Mouse (Mus musculus): Measurements from ENCODE around the gene Minpp1.

Gene Minpp1

GRCm38 (mm10) chr19:32527139-32527538 lies 41.6 kb downstream of the Minpp1 start:
- 94% methylated on average over 5 of the region's 5 CpGs for WGBS

GRCm38 (mm10) chr19:32528723-32529122 lies 43.2 kb downstream of the Minpp1 start:
- WGBS = 75% methylated on average over 3 of the region's 3 CpGs

GRCm38 (mm10) chr19:32529252-32529942 lies 43.8 kb downstream of the Minpp1 start:
- 80% methylated on average over 11 of the region's 11 CpGs for WGBS

- 59% methylated on average over 7 of the region's 7 CpGs for WGBS
These were observed 44.7 kb downstream of the Minpp1 start for GRCm38 (mm10) chr19:32530296-32530695.

- WGBS = 85% methylated on average over 3 of the region's 3 CpGs
These were observed 46.8 kb downstream of the Minpp1 start for GRCm38 (mm10) chr19:32532331-32532730.

- WGBS = 83% methylated on average over 7 of the region's 7 CpGs
These were observed 47.4 kb downstream of the Minpp1 start for GRCm38 (mm10) chr19:32532737-32533505.

GRCm38 (mm10) chr19:32542784-32543490 lies 57.4 kb downstream of the Minpp1 start:
- 75% methylated on average over 9 of the region's 9 CpGs for WGBS

- WGBS = 72% methylated on average over 3 of the region's 3 CpGs
These were observed 61.8 kb downstream of the Minpp1 start for GRCm38 (mm10) chr19:32547396-32547795.

- 56% methylated on average over 15 of the region's 15 CpGs for WGBS
These were observed 62.6 kb downstream of the Minpp1 start for GRCm38 (mm10) chr19:32548202-32548601.

GRCm38 (mm10) chr19:32550446-32550845 lies 64.9 kb downstream of the Minpp1 start:
- 86% methylated on average over 5 of the region's 5 CpGs for WGBS

- WGBS = 29% methylated on average over 3 of the region's 3 CpGs
These were observed 65.9 kb downstream of the Minpp1 start for GRCm38 (mm10) chr19:32551442-32551841.

- WGBS = 56% methylated on average over 1 of the region's 1 CpGs
These were observed 66.5 kb downstream of the Minpp1 start for GRCm38 (mm10) chr19:32552106-32552505.

GRCm38 (mm10) chr19:32553310-32553709 lies 67.7 kb downstream of the Minpp1 start:
- WGBS = 82% methylated on average over 3 of the region's 3 CpGs

GRCm38 (mm10) chr19:32555257-32555656 lies 69.7 kb downstream of the Minpp1 start:
- 39% methylated on average over 3 of the region's 3 CpGs for WGBS
